Mouse (Mus musculus) bone marrow, adult 2 months (tissue): Measurements from ENCODE around the gene Ulk4.

ENCODE experiments used
- CTCF ChIP-seq: fragments of 200-500 bp; IDR thresholded peaks from 2 replicates; pipeline ENCODE4 v1.5.1; 2011; ENCODE audit warnings: low read length, control low read depth; ENCODE audit not compliant: control insufficient read depth, insufficient read depth
- POLR2A ChIP-seq: fragments of 200-500 bp; IDR thresholded peaks from 2 replicates; pipeline ENCODE4 v1.6.1; 2011; ENCODE audit warnings: low read depth, mild to moderate bottlenecking, control low read depth, low read length, borderline replicate concordance; ENCODE audit not compliant: control insufficient read depth

GRCm38 (mm10) chr9:121175201-121175600, 101.8 kb downstream of the Ulk4 start:
- TF ChIP-seq CTCF, result no peak
- TF ChIP-seq POLR2A, result no peak
